8 mouse cellular contexts compared by ENCODE assay signal in genomic region chr13:72628462-72628916, GRCm38 (mm10). TPM values are rescaled to one million over a fixed set of nuclear protein-coding genes. Genes with fewer than 3 reads are reported as not detected.
A peak's percentile ranks its signal among the peaks of the same experiment; 100 is the strongest.
DNase-seq lines count a peak whose midpoint lies in the region; ATAC-seq and TF ChIP-seq lines count a peak whose summit lies in the region.

Gene Irx2 (plus strand): TSS chr13:72628820.

- DNase-seq in G1E (ENCODE audit: low spot score): no peak
- peak; percentile 39 for DNase-seq in c-Kit-positive CD71-negative TER-119-negative erythroid progenitor cells, embryonic 14.5 days (ENCODE audit: low read depth)
- peak; percentile 53 to 63 for DNase-seq in heart, postnatal 36 days
- peak; percentile 89 for DNase-seq in limb, embryonic 11.5 days (ENCODE audit: low spot score)
- no peak for DNase-seq in spleen, postnatal 4 days (ENCODE audit: low spot score in 2 of 2)
- DNase-seq in right cerebral cortex, postnatal 14 days: no peak

- intact Hi-C loops in heart, postnatal 36 days (cut with DNase I): loop anchor here (2.0 kb wide), 1 partner anchor 666 kb away; the partner anchor contains the start of gene Irx1

- peak within 1 kb of the TSS; percentile 87 for H3K4me2 ChIP-seq in forebrain, embryonic 12.5 days
- peak within 1 kb of the TSS; percentile 90 for H3K4me2 ChIP-seq in limb, embryonic 11.5 days (ENCODE audit: low read depth, severe bottlenecking)
- peak within 1 kb of the TSS; percentile 66 for H3K4me2 ChIP-seq in midbrain, embryonic 12.5 days (replicated peaks)

- H3K27me3 ChIP-seq in G1E (ENCODE audit: insufficient read depth, low read length): no peaks in the 10 kb centered on the region; the same call in 1 of the 2 replicates
- H3K27me3 ChIP-seq in forebrain, embryonic 12.5 days: peaks cover 95% of the 10 kb centered on the region
- H3K27me3 ChIP-seq in limb, embryonic 11.5 days (ENCODE audit: control insufficient read depth, insufficient read depth, low read length): peaks cover 87% of the 10 kb centered on the region
- peaks cover 74% of the 10 kb centered on the region for H3K27me3 ChIP-seq in midbrain, embryonic 12.5 days

- no peaks in the 10 kb centered on the region for H3K4me1 ChIP-seq in G1E (ENCODE audit: insufficient read depth, low read depth, low read length)
- peaks cover 59% of the 10 kb centered on the region for H3K4me1 ChIP-seq in forebrain, embryonic 12.5 days
- H3K4me1 ChIP-seq in limb, embryonic 11.5 days (ENCODE audit: control insufficient read depth, insufficient read depth, low read length): peaks cover 13% of the 10 kb centered on the region; the same call in 1 of the 2 replicates
- H3K4me1 ChIP-seq in midbrain, embryonic 12.5 days: peaks cover 59% of the 10 kb centered on the region

- peak within 1 kb of the TSS; percentile 62 for H3K9ac ChIP-seq in forebrain, embryonic 12.5 days
- peak within 1 kb of the TSS; percentile 52 for H3K9ac ChIP-seq in limb, embryonic 11.5 days (ENCODE audit: low read length)
- peak within 1 kb of the TSS; percentile 98 for H3K9ac ChIP-seq in midbrain, embryonic 12.5 days (replicated peaks)

- 0 out of 2 replicates have a peak within 1 kb of the TSS, but pooled peaks have one; percentile 36 for H3K27ac ChIP-seq in forebrain, embryonic 12.5 days
- H3K27ac ChIP-seq in limb, embryonic 11.5 days (replicated peaks; ENCODE audit: low read depth, low read length): no peak within 1 kb of the TSS
- peak within 1 kb of the TSS; percentile 95 for H3K27ac ChIP-seq in midbrain, embryonic 12.5 days (replicated peaks)

- TF ChIP-seq CTCF in G1E (IDR thresholded peaks at IDR 0.05; ENCODE audit: low read depth, low read length): no peak

- 1% methylated on average over 30 of the region's 45 CpGs for WGBS in forebrain, embryonic 12.5 days
- WGBS in limb, embryonic 11.5 days: 0% methylated on average over 26 of the region's 45 CpGs
- under 1% methylated on average over 42 of the region's 45 CpGs for whole genome bisulfite sequencing in midbrain, embryonic 12.5 days

- H3K9me3 ChIP-seq in G1E (replicated peaks): peaks cover 72% of the 10 kb centered on the region
- H3K9me3 ChIP-seq in forebrain, embryonic 12.5 days: no peaks in the 10 kb centered on the region
- no peaks in the 10 kb centered on the region for H3K9me3 ChIP-seq in limb, embryonic 11.5 days (ENCODE audit: control insufficient read depth, low read length)
- no peaks in the 10 kb centered on the region for H3K9me3 ChIP-seq in midbrain, embryonic 12.5 days

- H3K4me3 ChIP-seq in G1E (ENCODE audit: low read depth, low read length): peak within 1 kb of the TSS; percentile 13; the same call in 1 of the 2 replicates
- H3K4me3 ChIP-seq in forebrain, embryonic 12.5 days (replicated peaks): peak within 1 kb of the TSS; percentile 53
- peak within 1 kb of the TSS; percentile 45 for H3K4me3 ChIP-seq in limb, embryonic 11.5 days (ENCODE audit: low read depth, low read length)
- H3K4me3 ChIP-seq in midbrain, embryonic 12.5 days: peak within 1 kb of the TSS; percentile 86

- no peaks in the 10 kb centered on the region for H3K36me3 ChIP-seq in G1E (replicated peaks)
- H3K36me3 ChIP-seq in forebrain, embryonic 12.5 days (replicated peaks): no peaks in the 10 kb centered on the region
- no peaks in the 10 kb centered on the region for H3K36me3 ChIP-seq in limb, embryonic 11.5 days (ENCODE audit: control insufficient read depth, insufficient read depth, low read length)
- H3K36me3 ChIP-seq in midbrain, embryonic 12.5 days: 0 out of 2 replicates have a peak, but pooled peaks cover 13% of the 10 kb centered on the region

- no peak for ATAC-seq in G1E (ENCODE audit: extremely low read depth, insufficient number of reproducible peaks, low FRiP score, poor library complexity, severe bottlenecking)
- peak; percentile 90 for ATAC-seq in forebrain, embryonic 12.5 days (ENCODE audit: low FRiP score)
- peak; percentile 92 for ATAC-seq in limb, embryonic 11.5 days (ENCODE audit: insufficient number of reproducible peaks, low FRiP score, low TSS enrichment, low read depth)
- peak; percentile 91 for ATAC-seq in midbrain, embryonic 12.5 days (ENCODE audit: low FRiP score, low read depth)

RNA-seq across cellular contexts. Expression of gene Irx2, which starts in this region (rescaled TPM):
- total RNA-seq in G1E (2014; fragmentation: Nextera tagmentation): 2.4 TPM in 1 of 2 replicates, not detected in the other
- 0.49 TPM in 1 of 2 replicates, not detected in the other for total RNA-seq in G1E (2017)
- not detected in 2 replicates for polyA plus RNA-seq in G1E (2012)
- 3.6 and 6.5 TPM in 2 replicates for polyA plus RNA-seq in forebrain, embryonic 12.5 days (2016; fragmentation: Nextera tagmentation; extraction: Ambion mirVana)
- 1 to 10 TPM; 3.7 to 6.1 TPM for total RNA-seq in heart, postnatal 36 days (2021)
- 1.5 and 4.1 TPM in 2 replicates for polyA plus RNA-seq in limb, embryonic 11.5 days (2014; fragmentation: Nextera tagmentation; extraction: Ambion mirVana)
- polyA plus RNA-seq in midbrain, embryonic 12.5 days (2016; fragmentation: Nextera tagmentation; extraction: Ambion mirVana): 44.9 and 51.5 TPM in 2 replicates

Comparison
In these comparisons a context has a peak if more than half of its experiments do, and no peak if none do; other contexts are left out.
1. DNase-seq: peak in c-Kit-positive CD71-negative TER-119-negative erythroid progenitor cells, embryonic 14.5 days (single experiment), heart, postnatal 36 days (2 of 2) and limb, embryonic 11.5 days (single experiment); none in G1E (single experiment), spleen, postnatal 4 days (0 of 2) and right cerebral cortex, postnatal 14 days (single experiment).
2. H3K4me3 ChIP-seq: peak in every context shown above with its lines; median percentile 86 in midbrain, embryonic 12.5 days; 53 in forebrain, embryonic 12.5 days; 45 in limb, embryonic 11.5 days; 13 in G1E.
3. Peak in every context shown above with its lines, with median percentiles within 50 percentile points of each other: H3K4me2 ChIP-seq and H3K9ac ChIP-seq.